11 mouse cellular contexts compared by ENCODE assay signal in the genomic region with DNA sequence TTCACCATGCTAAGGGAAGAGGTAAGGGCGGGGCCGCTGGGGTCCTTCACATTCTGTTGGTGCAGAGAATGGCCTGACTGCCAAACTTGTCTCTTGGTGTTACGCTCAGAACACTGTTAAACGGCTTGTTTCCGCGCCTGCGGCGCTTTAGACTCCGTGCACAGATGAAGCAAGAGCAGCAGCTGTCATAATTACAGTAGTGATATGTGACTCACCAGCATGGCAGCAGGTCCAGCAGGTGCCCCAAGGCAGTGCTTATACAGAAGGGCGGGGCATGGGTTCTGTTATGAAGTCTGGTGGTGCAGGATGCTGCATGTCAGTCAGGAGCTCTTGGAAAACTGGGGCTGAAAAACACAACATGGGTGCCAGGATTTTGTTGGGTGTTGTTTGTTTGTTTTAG. TPM values are rescaled to one million over a fixed set of nuclear protein-coding genes. Genes with fewer than 3 reads are reported as not detected.
DNase-seq lines count a peak whose midpoint lies in the region; ATAC-seq lines count a peak whose summit lies in the region.
"Had no signal": no experiment of that assay in that cellular context is flagged by ENCODE, and none has a peak within 500 bp of the region (broad histone marks: within the 10 kb centered on the region; RNA-seq: fewer than 3 reads in every experiment).

No protein-coding gene starts in this region.

- DNase-seq in urinary bladder, postnatal 14 days (ENCODE audit: low spot score): peak; percentile 49
- DNase-seq in urinary bladder, postnatal 25 days (ENCODE audit: low spot score): no peak
- peak; percentile 69 for DNase-seq in gonadal fat pad, adult 2 months (ENCODE audit: low read depth)
- DNase-seq in layer of hippocampus, adult 9-11 months: peak; percentile 76
- DNase-seq in retina, postnatal 1 day: no peak
- DNase-seq in lung, postnatal 14 days: no peak
- DNase-seq: cerebellum, postnatal 36 days; heart, adult 18-20 months; lung, embryonic 14.5 days had no signal

- no peak for ATAC-seq in CD4-positive, CD25-positive, alpha-beta regulatory T cell, adult 4 months
- ATAC-seq: midbrain, embryonic 13.5 days had no signal

RNA-seq across cellular contexts. Expression of a gene that starts 10.4 kb away (rescaled TPM):
- polyA plus RNA-seq in gonadal fat pad, adult 2 months (2012; rRNA removed): 56.6 and 104 TPM in 2 replicates
- 100 to 1,000 TPM; 111 to 171 TPM for polyA plus RNA-seq in CD4-positive, CD25-positive, alpha-beta regulatory T cell, adult 4 months (2017; shearing (Covaris generic))

RNA-seq across cellular contexts. Expression of a gene that starts 15.7 kb away (rescaled TPM):
- 23.0 and 26.2 TPM in 2 replicates for polyA plus RNA-seq in gonadal fat pad, adult 2 months (2012; rRNA removed)
- polyA plus RNA-seq in CD4-positive, CD25-positive, alpha-beta regulatory T cell, adult 4 months (2017; shearing (Covaris generic)): 10 to 100 TPM; 38.6 to 48.4 TPM

RNA-seq across cellular contexts. Expression of a gene that starts 47.1 kb away (rescaled TPM):
- polyA plus RNA-seq in gonadal fat pad, adult 2 months (2012; rRNA removed): 256 and 292 TPM in 2 replicates
- 1,000 to 10,000 TPM in 1 of 2 experiments, 100 to 1,000 TPM in 1; 984 to 1,123 TPM for polyA plus RNA-seq in CD4-positive, CD25-positive, alpha-beta regulatory T cell, adult 4 months (2017; shearing (Covaris generic))

RNA-seq across cellular contexts. Expression of a gene that starts 59.4 kb away (rescaled TPM):
- polyA plus RNA-seq in gonadal fat pad, adult 2 months (2012; rRNA removed): 25.3 and 25.8 TPM in 2 replicates
- polyA plus RNA-seq in CD4-positive, CD25-positive, alpha-beta regulatory T cell, adult 4 months (2017; shearing (Covaris generic)): 10 to 100 TPM; 86.8 to 89.1 TPM

Comparison
In these comparisons a context has a peak if more than half of its experiments do, and no peak if none do; other contexts are left out.
1. DNase-seq: peak in urinary bladder, postnatal 14 days (single experiment), gonadal fat pad, adult 2 months (single experiment) and layer of hippocampus, adult 9-11 months (single experiment); none in urinary bladder, postnatal 25 days (single experiment), retina, postnatal 1 day (single experiment) and lung, postnatal 14 days (single experiment).